Mouse (Mus musculus) thymus, postnatal 10 days (tissue): Measurements from ENCODE around the gene Tmbim6.
A peak's percentile ranks its signal among the peaks of the same experiment; 100 is the strongest.

ENCODE experiments used
- DNase-seq, 2 experiments: peaks; one replicate each; pipeline ENCODE4 v3.0.0; 2021; ENCODE audit warnings: low spot score in 2 of 2

Tmbim6 gene

DNA sequence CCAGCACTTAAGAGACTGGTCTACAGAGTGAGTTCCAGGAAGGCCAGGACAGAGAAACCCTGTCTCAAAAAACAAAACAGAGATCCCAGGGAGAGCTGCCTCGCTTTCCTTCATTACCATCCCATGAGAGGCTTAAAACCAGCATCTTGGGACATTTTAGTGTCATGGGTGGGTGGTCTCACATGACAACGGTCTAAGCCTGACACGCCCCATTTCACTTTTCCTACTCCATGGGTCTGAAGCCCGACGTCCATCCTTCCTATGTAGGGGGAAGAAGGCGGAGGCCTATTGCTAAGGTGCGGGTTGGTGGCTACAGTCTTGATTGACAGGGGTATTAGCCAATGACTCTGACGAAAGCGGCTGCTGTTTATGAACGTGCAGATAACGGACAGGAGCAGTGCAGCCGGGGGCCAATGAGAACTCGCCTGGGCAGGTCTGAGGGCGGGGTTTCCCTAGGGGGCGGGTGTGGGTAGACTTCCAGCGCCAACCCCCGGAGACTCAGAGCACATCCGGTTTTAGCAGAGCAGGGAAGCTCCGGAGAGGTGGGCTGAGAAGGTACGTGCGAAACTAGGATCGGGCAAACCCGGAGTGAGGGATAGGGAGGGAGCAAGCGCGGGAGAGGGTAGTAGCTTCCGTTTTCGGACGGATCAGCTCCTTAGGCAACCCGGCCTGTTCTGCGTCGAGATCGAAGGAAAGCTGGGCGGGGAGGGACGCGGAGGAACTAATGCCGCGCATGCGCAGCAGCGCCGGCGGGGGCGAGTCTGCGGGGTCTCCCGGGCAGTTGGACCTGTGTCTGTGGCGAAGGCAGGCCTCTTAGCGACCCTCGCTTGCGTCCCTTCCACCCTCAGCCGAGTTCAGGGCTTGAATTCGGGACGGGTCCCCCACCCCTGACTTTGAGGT lies at the start of gene Tmbim6:
Gene Tmbim6, plus strand, starts transcription at position 397 of the 900 bp plus-strand sequence.
- DNase-seq = peak; percentile 99 to 100

DNA sequence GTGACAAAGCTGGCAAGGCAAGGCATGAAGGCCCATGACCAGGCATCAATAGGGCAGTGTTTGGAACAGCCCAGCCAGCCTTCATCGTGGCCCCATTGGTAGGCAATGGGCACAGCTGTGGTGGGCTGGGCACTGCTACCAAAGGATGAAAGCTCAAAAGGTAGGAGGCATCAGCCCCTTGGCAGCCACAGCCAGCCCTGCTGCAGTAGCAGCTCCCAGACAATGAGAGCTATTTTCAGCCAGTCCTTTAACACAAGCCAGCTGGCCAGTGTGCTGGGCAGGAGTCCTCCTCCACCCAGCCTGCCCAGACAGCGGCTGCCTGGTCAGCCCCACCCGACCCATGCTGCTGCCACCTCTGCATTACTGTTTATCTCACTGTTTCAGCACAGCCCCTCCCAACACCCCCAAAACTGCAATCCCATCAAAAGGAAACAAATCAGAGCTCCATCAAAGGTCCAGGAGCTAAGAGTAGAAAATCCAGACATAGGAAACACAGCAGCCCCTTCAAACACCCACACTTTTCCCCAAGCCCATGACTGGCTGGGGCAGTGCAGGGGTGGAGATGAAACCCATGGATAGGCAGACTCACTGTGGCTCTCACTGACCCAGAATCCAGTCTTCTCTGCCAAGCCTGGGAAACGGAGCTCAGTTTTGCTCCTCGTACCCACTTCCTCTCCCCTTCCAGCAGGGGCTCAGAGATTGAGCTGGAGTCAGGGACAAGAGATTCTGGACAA lies 49.1 kb upstream of the Tmbim6 start:
- DNase-seq = no peak

DNA sequence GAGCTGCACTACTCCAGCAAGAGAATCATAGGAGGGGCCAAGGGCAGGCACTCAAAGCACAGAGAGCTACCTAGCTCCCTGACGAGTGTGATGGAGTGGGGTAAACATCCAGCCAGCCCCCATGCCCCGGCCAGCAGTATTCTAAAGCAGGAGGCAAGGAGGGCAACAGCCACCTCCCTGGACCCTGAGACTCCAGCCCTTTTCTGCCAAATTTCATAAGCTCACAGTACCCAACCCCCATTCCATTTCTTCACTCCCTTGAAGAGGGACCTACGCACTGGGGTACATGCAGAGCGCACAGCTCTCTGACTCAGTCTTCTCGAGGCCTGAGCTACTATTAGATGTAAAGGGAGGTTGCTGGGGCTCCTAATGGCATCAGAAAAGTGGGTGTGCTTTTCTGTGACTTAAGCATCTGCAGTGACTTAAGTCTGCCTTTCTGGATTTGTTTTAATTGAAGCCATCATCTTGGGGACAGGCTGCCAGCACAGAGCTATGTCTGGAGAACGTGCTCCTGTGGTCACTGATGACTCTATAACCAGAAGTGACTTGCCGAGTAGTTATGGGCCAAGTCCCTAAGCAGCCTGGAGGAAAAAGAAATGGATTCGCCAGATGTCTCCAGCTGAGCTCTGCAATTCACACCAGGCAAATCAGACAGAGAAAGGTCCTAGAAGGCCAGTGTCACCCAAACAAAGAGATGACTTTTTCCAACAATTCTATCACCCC lies 48.4 kb upstream of the Tmbim6 start:
- DNase-seq = no peak

DNA sequence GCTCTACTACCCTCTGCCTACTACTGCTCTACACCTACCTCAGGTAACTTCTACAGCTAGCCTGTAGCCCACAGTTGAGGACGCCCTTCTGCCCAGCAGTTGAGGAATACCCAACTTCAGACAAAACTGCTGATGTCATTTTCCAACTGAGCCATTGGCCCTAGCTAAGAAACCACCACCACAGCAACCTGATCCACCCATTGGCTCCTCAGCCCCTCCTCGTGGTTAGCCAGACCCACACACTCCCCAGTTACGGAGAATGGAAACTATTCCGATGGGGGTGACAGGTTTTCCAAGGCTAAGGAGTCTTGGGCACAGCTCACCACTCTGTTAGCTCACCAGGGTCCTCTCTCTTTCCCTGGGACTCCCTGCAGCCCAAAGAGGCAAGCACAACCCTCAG lies 47.7 kb upstream of the Tmbim6 start:
- no peak for DNase-seq

DNA sequence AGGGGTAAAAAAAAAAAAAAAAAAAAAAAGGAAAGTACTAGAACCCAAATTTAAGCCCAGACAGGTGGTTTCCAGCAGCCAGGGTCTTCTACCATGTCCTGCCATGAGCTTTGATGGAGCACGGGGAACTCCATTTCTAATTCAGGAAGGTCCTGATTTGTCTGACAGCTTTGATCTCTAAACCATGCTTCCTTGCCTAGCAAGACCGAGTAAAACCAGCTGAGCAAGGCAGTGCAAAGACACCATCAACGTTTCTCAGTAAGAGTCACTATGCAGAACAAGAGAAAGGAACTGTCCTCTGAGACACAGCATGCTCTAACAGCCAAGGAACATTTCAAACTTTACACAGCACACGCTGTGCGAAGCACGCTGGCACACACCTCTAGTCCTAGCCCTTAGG lies 41.1 kb upstream of the Tmbim6 start:
- DNase-seq = no peak

DNA sequence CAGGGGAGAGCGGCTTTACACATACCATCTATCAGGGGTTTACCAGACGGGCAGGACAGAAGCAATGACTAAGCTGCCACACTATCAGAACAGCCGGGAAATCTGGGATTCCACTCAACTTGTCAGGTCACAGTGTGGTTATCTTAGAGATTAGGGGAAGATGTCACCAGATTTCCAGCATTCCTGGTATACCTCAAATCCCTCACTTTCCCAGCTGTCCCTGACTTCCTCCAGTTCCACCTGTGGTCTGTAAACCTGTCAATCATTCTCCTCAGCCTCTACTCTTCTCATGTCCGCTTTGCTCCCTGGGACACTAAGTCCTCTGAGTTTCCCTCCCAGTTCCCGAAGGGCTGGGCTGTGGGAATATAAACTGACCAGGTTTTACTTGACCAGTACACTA lies 40.4 kb upstream of the Tmbim6 start:
- no peak for DNase-seq

DNA sequence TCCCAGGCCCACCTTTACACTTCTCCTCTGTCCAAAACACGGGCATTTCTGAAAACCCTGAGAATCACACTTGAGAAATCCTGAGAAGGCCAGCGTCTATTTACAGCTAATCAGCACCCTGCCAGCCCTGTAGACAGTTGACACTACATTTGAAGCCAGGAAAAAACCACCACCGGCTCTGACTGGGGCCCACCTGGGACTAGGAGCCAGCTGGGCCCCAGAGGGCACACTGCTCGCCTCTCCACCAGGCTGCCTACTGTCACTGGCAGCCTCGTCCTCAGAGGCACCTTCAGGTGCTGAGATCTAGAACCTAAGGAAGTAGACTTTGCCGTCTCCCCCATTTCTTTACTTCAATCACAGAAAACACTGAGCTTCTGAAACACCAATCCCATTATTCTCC lies 37.0 kb upstream of the Tmbim6 start:
- DNase-seq = peak; percentile 61 to 63

DNA sequence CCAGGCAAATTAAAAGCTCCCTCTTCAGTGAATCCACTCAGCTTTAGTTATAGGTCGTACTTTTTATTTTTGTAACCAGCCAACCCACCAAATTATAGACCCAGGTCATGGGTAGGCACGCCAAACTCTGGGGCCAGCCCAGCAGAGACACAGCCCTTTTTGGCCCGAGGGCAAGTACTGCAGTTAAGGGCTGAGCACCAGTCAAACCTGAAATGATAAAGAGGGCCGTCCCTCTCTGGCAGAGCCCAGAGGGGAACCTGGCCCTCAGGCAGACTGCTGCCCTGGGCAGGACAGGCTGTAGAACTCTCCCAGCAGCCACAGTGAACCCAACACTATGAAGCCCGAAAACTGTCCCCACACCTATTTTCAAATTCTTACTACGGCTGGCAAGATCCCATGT lies 36.2 kb upstream of the Tmbim6 start:
- DNase-seq = no peak

DNA sequence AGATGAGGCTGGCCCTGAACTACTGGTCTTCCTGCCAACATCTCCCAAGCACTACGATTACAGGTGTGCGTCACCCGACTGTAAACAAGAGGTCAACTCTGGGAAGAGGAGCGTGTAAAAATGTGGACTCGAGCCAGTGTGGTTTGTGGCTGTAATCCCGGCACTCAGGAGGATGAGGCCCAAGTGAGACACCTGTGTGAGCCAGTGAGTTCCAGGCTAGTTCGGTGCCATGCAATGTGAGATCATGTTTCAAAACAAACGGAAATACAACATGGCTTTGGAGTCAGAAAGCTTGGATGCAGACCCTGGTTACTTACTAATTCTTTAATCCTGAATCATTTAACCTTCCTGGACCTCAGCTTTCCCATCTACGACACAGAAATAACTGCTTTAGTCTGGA lies 33.7 kb upstream of the Tmbim6 start:
- DNase-seq = no peak

DNA sequence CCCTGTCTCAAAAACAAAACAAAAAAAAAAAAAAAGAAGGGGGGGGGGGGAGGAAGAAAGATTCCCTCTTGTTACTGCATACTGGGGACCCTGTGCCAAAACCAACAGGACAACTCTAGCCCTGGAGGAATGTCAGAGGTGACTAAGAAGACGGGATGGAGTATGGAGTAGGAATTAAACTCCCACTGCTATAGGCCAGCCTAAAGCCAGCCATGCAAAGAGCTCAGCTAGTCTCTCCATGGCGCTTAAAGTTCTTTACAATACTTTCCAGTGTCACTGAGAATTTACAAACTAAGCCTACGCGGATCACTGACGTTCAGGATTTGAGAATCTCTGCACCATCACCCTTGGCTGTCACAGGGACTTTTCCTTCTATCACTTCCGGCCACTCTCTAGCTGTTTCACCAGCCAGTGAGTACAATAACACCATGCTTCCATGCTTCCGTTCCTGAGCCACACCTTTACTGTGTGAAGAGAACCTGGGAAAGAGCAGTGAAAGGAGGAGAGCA lies 28.6 kb upstream of the Tmbim6 start:
- no peak for DNase-seq

DNA sequence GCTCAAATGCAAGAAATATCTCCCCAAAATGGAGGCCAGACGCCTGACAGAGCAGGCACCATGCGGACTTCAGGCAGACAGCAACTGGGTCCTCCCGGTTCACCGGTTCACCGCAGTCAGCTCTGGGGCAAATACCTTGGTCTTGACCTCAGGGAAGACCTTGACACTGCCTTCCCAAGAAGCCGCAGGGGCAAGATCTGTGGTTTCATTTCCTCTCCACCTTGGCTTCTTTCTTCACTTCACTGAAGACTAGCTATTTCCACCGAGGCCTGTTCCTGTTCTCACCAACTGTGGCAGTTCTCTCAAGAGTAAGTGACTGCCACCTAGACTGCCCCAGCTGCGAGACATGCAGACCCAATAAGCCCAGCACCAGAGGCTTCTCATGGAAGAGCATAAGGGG lies 27.8 kb upstream of the Tmbim6 start:
- DNase-seq = peak; percentile 43 to 49

DNA sequence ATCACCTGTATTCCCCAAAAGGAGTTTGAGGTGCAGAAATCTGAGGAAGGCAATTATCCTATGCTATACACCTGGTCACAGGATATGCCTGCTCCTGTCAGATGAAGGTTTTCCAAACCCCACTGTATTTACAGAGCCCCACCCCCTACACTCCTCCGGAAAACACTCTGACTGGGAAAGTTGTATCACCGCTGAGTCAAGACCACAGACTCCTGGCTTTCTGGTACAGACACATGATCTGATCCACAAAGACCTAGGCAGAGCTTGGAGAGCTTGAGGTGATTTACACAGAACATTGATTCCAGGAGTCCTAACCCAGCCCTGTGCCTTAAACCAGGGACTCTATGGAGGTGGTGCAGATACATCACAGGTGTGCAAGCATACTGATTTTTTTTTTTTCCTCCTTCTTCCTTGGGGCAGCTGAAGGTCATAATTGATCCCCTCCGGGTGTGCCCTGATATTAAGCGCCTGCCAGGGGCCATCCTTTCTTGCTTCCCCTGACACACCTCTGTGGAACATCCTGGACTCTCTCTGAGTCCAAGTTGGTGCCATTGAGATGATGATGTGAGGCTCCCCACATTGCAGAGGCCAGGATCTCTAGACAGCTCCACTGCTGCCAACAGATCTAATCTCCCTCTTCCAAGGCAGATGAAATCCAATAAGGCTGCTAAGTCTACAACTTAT lies 24.0 kb upstream of the Tmbim6 start:
- DNase-seq = no peak

DNA sequence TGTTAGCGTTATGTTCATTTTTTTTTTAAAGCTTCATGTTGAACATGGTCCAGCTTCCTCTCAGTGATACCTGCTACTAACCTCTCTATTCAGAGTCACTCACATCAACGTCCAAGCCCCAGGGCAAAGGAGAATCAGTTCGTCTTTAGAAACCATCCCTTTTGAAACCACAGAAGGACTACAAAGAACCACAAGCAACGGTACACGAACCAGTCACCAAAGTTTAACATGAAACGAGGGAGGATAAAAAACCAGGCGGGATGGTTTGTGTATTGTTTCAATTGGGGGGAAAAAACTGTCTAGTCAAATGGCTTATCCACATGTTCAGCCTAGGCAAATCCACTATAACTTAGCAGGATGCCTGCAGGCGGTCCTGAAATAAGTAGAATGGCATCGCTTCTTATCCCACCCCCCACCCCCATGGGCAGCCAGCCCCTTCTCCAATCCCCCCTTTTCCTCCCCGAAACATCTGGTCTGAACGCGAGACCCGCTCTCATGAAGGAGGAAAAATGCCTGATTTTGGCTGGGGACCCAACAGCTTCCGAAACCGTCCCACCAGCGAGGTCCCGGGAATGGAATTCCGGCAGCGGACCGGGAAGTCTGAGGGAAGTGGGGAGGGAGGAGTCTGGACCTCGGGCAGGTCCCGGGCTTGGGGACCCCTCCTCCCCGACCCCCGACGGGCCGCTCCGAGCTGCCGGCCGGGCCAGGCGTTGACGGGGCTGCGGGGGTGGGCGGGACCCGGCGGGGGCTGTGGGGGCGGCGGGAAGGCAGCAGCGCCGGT lies 23.1 kb upstream of the Tmbim6 start:
- DNase-seq = no peak

DNA sequence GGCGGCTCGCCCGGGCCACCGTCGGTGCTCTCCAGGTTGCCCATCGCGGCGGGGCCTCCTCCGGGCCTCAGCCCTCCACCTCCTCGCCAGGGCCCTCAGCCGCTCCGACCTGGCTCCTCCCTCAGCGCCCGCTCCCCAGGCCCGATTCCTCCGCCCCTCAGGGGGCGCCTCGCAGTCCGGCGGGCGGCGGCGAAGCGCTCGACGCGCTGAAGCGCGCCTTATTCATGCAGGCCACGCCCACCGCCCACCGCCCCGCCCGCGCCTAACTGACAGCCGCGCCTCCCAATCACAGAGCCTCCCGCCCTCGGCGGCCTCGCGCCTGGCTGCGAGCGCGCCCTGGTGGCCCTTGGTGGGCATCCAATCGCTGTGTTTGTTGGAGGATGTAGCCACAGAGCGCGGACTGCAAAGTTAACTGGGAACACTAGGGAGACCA lies 22.4 kb upstream of the Tmbim6 start, which contains the start of gene Fmnl3:
Gene Fmnl3, minus strand, starts transcription at position 224 of the 433 bp plus-strand sequence.
- DNase-seq = peak; percentile 94 to 100

DNA sequence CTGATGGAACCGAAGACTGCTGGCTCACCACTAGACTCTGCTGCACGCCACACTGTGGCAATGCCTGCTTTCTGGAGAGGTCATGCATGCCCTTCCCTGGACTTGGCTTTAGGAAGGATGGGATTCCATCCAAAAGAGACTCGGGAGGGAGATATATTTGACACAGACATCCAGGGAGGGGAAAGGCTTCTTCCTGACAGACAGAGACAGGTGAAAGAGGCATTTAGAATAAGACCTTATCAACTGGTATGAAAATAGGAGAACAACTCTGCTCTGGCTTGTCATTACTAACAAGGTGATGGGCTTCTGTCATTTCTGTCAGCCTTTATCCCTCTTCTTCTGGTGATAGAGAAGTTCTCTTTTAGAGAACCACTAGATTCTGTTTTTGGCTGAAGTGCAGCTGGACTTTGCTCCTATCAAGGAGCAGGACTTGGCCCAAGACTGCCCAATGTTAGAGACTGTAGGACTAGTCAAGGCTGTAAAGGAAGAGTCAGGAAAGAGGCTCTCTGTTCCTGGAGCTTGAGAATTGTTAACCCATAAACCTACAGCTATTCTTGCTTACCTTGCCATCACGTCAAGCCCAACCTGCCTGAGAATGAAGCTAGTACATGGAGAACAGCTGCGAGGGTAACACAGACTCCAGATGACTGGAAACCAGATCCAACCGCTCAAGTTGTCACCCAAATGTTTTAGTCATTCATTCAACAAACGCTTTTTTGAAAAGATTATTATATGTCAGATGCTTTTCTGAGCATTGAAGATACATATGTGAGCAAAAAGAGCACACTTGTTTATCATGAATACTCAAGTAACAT lies 20.9 kb upstream of the Tmbim6 start:
- DNase-seq = no peak

DNA sequence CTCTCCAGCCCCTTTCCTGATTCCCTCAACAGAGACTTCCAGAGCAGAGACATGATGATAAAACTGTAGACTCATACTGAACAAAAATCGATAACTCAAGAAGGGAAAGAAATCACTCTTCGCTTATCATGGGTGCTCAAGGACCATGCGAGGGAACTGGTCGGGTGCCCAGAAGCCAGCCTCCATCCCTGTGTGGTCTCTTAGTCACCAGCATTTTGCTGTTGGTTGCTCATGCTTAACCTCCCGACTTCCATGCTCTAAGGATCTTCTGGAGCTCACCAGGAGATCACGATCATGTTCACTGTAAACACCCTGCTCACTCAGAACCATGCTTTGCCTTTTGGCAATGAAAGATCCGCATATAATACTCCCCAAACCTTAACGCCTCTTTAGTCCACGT lies 19.9 kb upstream of the Tmbim6 start:
- DNase-seq = no peak

DNA sequence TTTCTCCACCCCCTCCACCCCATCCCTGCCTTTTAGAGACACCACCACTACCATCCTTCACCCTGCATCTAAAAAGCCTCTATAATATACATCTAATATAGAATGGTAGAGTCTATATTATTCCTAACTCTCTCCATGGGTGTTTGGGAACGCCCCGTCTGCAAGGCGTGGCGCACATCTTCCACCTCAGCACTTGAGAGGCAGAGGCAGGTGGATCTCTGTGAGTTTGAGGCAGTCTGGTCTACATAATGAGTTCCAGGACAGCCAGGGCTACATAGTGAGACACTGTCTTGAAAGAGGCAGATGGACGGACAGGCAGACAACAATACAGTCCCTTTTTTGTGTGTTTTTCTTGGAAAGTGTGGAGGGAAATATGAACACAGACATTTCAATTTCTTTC lies 17.6 kb upstream of the Tmbim6 start:
- DNase-seq = no peak

DNA sequence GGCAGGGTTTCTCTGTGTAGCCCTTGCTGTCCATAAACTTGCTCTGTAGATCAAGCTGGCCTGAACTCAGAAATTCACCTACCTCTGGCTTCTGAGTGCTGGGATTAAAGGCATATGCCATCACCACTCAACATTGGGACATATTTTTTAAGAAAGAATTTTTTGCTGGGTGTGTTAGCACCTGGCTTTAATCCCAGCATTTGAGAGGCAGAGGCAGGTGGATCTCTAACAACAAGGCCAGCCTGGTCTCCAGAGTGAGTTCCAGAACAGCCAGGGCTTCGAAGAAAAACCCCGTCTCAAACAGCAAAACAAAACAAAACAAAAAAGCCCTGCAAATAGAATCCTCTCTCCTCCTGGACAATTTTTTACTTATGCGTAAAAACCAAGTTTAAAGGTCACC lies 17.1 kb upstream of the Tmbim6 start:
- DNase-seq = no peak

DNA sequence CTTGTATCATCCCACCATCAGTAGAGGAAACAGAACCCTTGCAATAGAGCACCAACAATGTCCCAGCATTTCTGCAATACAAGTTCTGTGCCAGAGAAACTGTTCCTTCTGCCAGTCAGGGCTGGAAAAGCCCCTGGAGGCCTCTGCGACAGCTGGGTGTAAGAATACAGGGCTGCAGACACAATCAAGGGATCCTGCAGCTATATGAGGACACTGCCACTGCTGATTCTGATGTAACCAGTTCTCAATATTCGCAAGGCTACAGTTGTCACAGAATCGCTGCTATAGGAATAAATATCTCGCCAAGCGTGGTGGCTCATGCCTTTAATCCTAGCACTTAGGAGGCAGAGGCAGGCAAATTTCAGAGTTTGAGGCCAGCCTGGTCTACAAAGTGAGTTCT lies 16.4 kb upstream of the Tmbim6 start:
- DNase-seq = no peak

DNA sequence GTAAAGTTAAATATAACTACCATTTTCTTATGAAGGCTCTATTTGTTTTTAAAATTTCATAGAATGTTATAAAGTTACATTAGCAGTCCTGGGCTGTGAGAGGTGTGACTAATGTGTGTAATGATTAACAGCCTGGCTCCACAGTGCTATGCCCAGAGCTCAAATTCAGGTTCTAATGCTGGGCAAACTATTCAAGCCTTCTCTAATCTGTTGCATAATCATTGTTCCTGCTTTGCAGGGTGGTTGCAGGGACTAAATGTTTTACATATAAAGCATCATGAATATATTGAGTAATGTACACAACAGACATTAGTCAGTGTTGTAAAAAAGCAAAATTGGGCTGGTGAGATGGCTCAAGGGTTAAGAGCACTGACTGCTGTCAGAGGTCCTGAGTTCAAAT lies 9.8 kb upstream of the Tmbim6 start:
- DNase-seq = no peak
